ENCODE assay signal across 11 mouse cellular contexts in genomic region chr14:79293119-79293780, GRCm38 (mm10). TPM values are rescaled to one million over a fixed set of nuclear protein-coding genes. Genes with fewer than 3 reads are reported as not detected.
A peak's percentile ranks its signal among the peaks of the same experiment; 100 is the strongest.
DNase-seq lines count a peak whose midpoint lies in the region; ATAC-seq and TF ChIP-seq lines count a peak whose summit lies in the region.
"Had no signal": no experiment of that assay in that cellular context is flagged by ENCODE, and none has a peak within 500 bp of the region (broad histone marks: within the 10 kb centered on the region; RNA-seq: fewer than 3 reads in every experiment).

No protein-coding gene starts in this region.

- no peak for TF ChIP-seq RAD21 in CH12.LX (IDR thresholded peaks at IDR 0.05; ENCODE audit: low read depth, low read length)

- 28% methylated on average over 9 of the region's 16 CpGs for WGBS in forebrain, embryonic 12.5 days
- WGBS in forebrain, embryonic 14.5 days: 22% methylated on average over 12 of the region's 16 CpGs
- 37% methylated on average over 11 of the region's 16 CpGs for WGBS in kidney, postnatal 0 days

- ATAC-seq in forebrain, embryonic 12.5 days (ENCODE audit: low FRiP score): no peak
- no peak for ATAC-seq in forebrain, embryonic 14.5 days
- 0 out of 2 replicates have a peak, but pooled peaks have one; percentile 29 for ATAC-seq in kidney, postnatal 0 days (replicated peaks; ENCODE audit: low FRiP score, low read depth)

- dilution Hi-C loops in CH12.LX (cut with MboI; ENCODE audit: extremely low pct_ligation_motif_present, extremely low pct_unique_long_range_greater_than_20kb, low sequenced_read_pairs): no loop called here

- TF ChIP-seq EP300 in CH12.LX (IDR thresholded peaks at IDR 0.05; ENCODE audit: low read length): peak; percentile 45; the same call in 1 of the 2 replicates

- TF ChIP-seq POLR2A in CH12.LX (IDR thresholded peaks at IDR 0.05; ENCODE audit: low read depth, low read length): no peak

- H3K9me3 ChIP-seq in forebrain, embryonic 12.5 days: no peaks in the 10 kb centered on the region
- no peaks in the 10 kb centered on the region for H3K9me3 ChIP-seq in forebrain, embryonic 14.5 days (replicated peaks; ENCODE audit: control insufficient read depth, low read length)
- H3K9me3 ChIP-seq in CH12.LX (replicated peaks; ENCODE audit: low read length): no peaks in the 10 kb centered on the region
- H3K9me3 ChIP-seq in kidney, postnatal 0 days (replicated peaks; ENCODE audit: low read length): no peaks in the 10 kb centered on the region
- no peaks in the 10 kb centered on the region for H3K9me3 ChIP-seq in megakaryocyte, embryonic 14.5 days
- H3K9me3 ChIP-seq: G1E had no signal

- H3K9ac ChIP-seq in forebrain, embryonic 12.5 days: 0 out of 2 replicates have a peak overlapping the region, but pooled peaks have one; percentile 4
- H3K9ac ChIP-seq in forebrain, embryonic 14.5 days (ENCODE audit: low read length): no peak overlapping the region
- no peak overlapping the region; the same call in 1 of the 2 replicates for H3K9ac ChIP-seq in CH12.LX (ENCODE audit: insufficient read depth, low read depth)
- no peak overlapping the region for H3K9ac ChIP-seq in kidney, postnatal 0 days (ENCODE audit: low read depth, low read length)

- H3K4me3 ChIP-seq in forebrain, embryonic 12.5 days (replicated peaks): no peak overlapping the region
- H3K4me3 ChIP-seq in forebrain, embryonic 14.5 days (ENCODE audit: low read depth, low read length): no peak overlapping the region
- peak overlapping the region in 1 of 3 experiments; percentile 27 for H3K4me3 ChIP-seq in CH12.LX (replicated peaks in 1 of 3; ENCODE audit: low read depth in 2 of 3, low read length in 2 of 3, poor library complexity in 1 of 3)
- no peak overlapping the region for H3K4me3 ChIP-seq in kidney, postnatal 0 days (replicated peaks; ENCODE audit: low read depth, low read length)
- H3K4me3 ChIP-seq in megakaryocyte, embryonic 14.5 days (replicated peaks): peak overlapping the region; percentile 83

- peak overlapping the region; percentile 25 for H3K4me2 ChIP-seq in forebrain, embryonic 12.5 days
- no peak overlapping the region for H3K4me2 ChIP-seq in forebrain, embryonic 14.5 days (ENCODE audit: low read length)
- peak overlapping the region; percentile 69 for H3K4me2 ChIP-seq in CH12.LX (ENCODE audit: insufficient read depth, low read depth, poor library complexity, severe bottlenecking)
- H3K4me2 ChIP-seq in kidney, postnatal 0 days (ENCODE audit: low read length): 0 out of 2 replicates have a peak overlapping the region, but pooled peaks have one; percentile 21

- in situ Hi-C loops in CH12.LX (cut with MboI; ENCODE audit: low pct_ligation_motif_present, low pct_unique_long_range_greater_than_20kb, low sequenced_read_pairs): no loop called here

- H3K4me1 ChIP-seq in forebrain, embryonic 12.5 days: peaks cover 59% of the 10 kb centered on the region
- H3K4me1 ChIP-seq in forebrain, embryonic 14.5 days (ENCODE audit: control insufficient read depth, insufficient read depth, low read length): peaks cover 20% of the 10 kb centered on the region
- peaks cover 13 to 55% of the 10 kb centered on the region in 2 experiments for H3K4me1 ChIP-seq in CH12.LX (ENCODE audit: control insufficient read depth in 1 of 2, insufficient read depth in 2 of 2)
- 0 out of 2 replicates have a peak, but pooled peaks cover 3% of the 10 kb centered on the region for H3K4me1 ChIP-seq in kidney, postnatal 0 days (replicated peaks; ENCODE audit: insufficient read depth, low read length)
- H3K4me1 ChIP-seq in megakaryocyte, embryonic 14.5 days: peaks cover 74% of the 10 kb centered on the region

- peak overlapping the region; percentile 56; the same call in 1 of the 2 replicates for H3K27ac ChIP-seq in forebrain, embryonic 12.5 days
- no peak overlapping the region for H3K27ac ChIP-seq in forebrain, embryonic 14.5 days (ENCODE audit: low read depth, low read length)
- H3K27ac ChIP-seq in CH12.LX (ENCODE audit: insufficient read depth, low read depth): no peak overlapping the region
- H3K27ac ChIP-seq in kidney, postnatal 0 days: 0 out of 2 replicates have a peak overlapping the region, but pooled peaks have one; percentile 22

- no peak for TF ChIP-seq CTCF in CH12.LX (conservative IDR thresholded peaks at IDR 0.05 in 1 of 2, IDR thresholded peaks at IDR 0.05 in 1 of 2; ENCODE audit: low read depth in 2 of 2, low read length in 2 of 2)
- no peak for TF ChIP-seq CTCF in kidney, postnatal 0 days (IDR thresholded peaks at IDR 0.05; ENCODE audit: low read depth)

- 0 out of 2 replicates have a peak, but pooled peaks cover 3% of the 10 kb centered on the region for H3K36me3 ChIP-seq in forebrain, embryonic 12.5 days (replicated peaks)
- H3K36me3 ChIP-seq in forebrain, embryonic 14.5 days (ENCODE audit: control insufficient read depth, insufficient read depth, low read length): 0 out of 2 replicates have a peak, but pooled peaks cover 6% of the 10 kb centered on the region
- no peaks in the 10 kb centered on the region for H3K36me3 ChIP-seq in CH12.LX (replicated peaks in 1 of 2; ENCODE audit: control insufficient read depth in 1 of 2, insufficient read depth in 1 of 2, low read length in 1 of 2)
- 0 out of 2 replicates have a peak, but pooled peaks cover 3% of the 10 kb centered on the region for H3K36me3 ChIP-seq in kidney, postnatal 0 days (ENCODE audit: insufficient read depth, low read length)
- peaks cover 17% of the 10 kb centered on the region for H3K36me3 ChIP-seq in megakaryocyte, embryonic 14.5 days (replicated peaks; ENCODE audit: low read length)
- H3K36me3 ChIP-seq: G1E had no signal

- DNase-seq in forebrain, embryonic 14.5 days (ENCODE audit: low spot score): no peak
- peak; percentile 58 for DNase-seq in CH12.LX (ENCODE audit: extremely low read depth)
- peak; percentile 68 for DNase-seq in heart, adult 8-10 months (ENCODE audit: low spot score)
- no peak for DNase-seq in kidney, postnatal 0 days (ENCODE audit: low spot score)
- no peak for DNase-seq in right cerebral cortex, postnatal 14 days
- DNase-seq in frontal cortex, postnatal 10 days (ENCODE audit: low spot score in 2 of 2): no peak

- H3K79me2 ChIP-seq in CH12.LX (replicated peaks; ENCODE audit: control insufficient read depth, extremely low read depth, insufficient read depth, poor library complexity, severe bottlenecking): no peaks in the 10 kb centered on the region

- H3K27me3 ChIP-seq in forebrain, embryonic 12.5 days: no peaks in the 10 kb centered on the region
- H3K27me3 ChIP-seq in forebrain, embryonic 14.5 days (replicated peaks; ENCODE audit: control insufficient read depth, insufficient read depth, low read length): no peaks in the 10 kb centered on the region
- peaks cover 2% of the 10 kb centered on the region for H3K27me3 ChIP-seq in CH12.LX (replicated peaks)
- no peaks in the 10 kb centered on the region for H3K27me3 ChIP-seq in kidney, postnatal 0 days (ENCODE audit: insufficient read depth, low read length)
- no peaks in the 10 kb centered on the region for H3K27me3 ChIP-seq in megakaryocyte, embryonic 14.5 days (replicated peaks)

TF ChIP-seq in CH12.LX, 34 proteins besides CTCF, POLR2A, EP300 and RAD21 (continues in another document):
- no peak; the same call in 1 of the 2 replicates for TF ChIP-seq IRF4 (IDR thresholded peaks at IDR 0.05; ENCODE audit: low read depth, low read length)
- no peak for TF ChIP-seq UBTF (IDR thresholded peaks at IDR 0.05; ENCODE audit: low read depth, low read length)
- no peak for TF ChIP-seq E2F4 (IDR thresholded peaks at IDR 0.05; ENCODE audit: insufficient replicate concordance, low read depth, low read length)
- no peak for TF ChIP-seq BHLHE40 (IDR thresholded peaks at IDR 0.05; ENCODE audit: low read depth, low read length)
- peak; percentile 70 for TF ChIP-seq ELF1 (IDR thresholded peaks at IDR 0.05; ENCODE audit: low read depth, low read length)
- no peak for TF ChIP-seq ZMIZ1 (IDR thresholded peaks at IDR 0.05; ENCODE audit: low read depth, low read length)
- no peak for TF ChIP-seq ETS1 (conservative IDR thresholded peaks at IDR 0.05; ENCODE audit: low read depth, low read length)
- peak; percentile 15; the same call in 1 of the 2 replicates for TF ChIP-seq MEF2A (IDR thresholded peaks at IDR 0.05; ENCODE audit: borderline replicate concordance, low read depth, low read length)
- TF ChIP-seq TCF12 (IDR thresholded peaks at IDR 0.05; ENCODE audit: low read depth, low read length): peak; percentile 50; the same call in 1 of the 2 replicates
- no peak for TF ChIP-seq TBP (conservative IDR thresholded peaks at IDR 0.05; ENCODE audit: low read depth, low read length)
- TF ChIP-seq HCFC1 (IDR thresholded peaks at IDR 0.05; ENCODE audit: low read depth, low read length): no peak
- 0 out of 2 replicates have a peak, but pooled peaks have one; percentile 29 for TF ChIP-seq SIN3A (IDR thresholded peaks at IDR 0.05; ENCODE audit: low read length)
- TF ChIP-seq MYC (IDR thresholded peaks at IDR 0.05; ENCODE audit: low read depth, low read length): no peak
- TF ChIP-seq ZNF384 (IDR thresholded peaks at IDR 0.05; ENCODE audit: low read depth, low read length): no peak
- no peak for TF ChIP-seq POLR2AphosphoS2 (IDR thresholded peaks at IDR 0.05; ENCODE audit: low read depth, low read length)
- no peak for TF ChIP-seq GABPA (IDR thresholded peaks at IDR 0.05; ENCODE audit: insufficient replicate concordance, low read depth, low read length)
- TF ChIP-seq MAZ (IDR thresholded peaks at IDR 0.05; ENCODE audit: low read depth, low read length): peak; percentile 66

RNA-seq across cellular contexts. Expression of gene Rgcc, which starts 8.2 kb away (rescaled TPM):
- polyA plus RNA-seq in forebrain, embryonic 12.5 days (2016; fragmentation: Nextera tagmentation; extraction: Ambion mirVana): 70.2 and 86.8 TPM in 2 replicates
- 68.7 and 81.5 TPM in 2 replicates for polyA plus RNA-seq in forebrain, embryonic 14.5 days (2014; fragmentation: Nextera tagmentation; extraction: Ambion mirVana)
- total RNA-seq in CH12.LX (2012; rRNA removed): 1.6 and 2.2 TPM in 2 replicates
- total RNA-seq in CH12.LX (2014; rRNA removed): 3.3 and 5.2 TPM in 2 replicates
- polyA plus RNA-seq in CH12.LX (2012; ENCODE audit: insufficient read length, low read depth): 1.2 and 2.3 TPM in 2 replicates
- total RNA-seq in heart, adult 8-10 months (2022): 10 to 100 TPM; 34.3 to 72.1 (median 56.2) TPM
- polyA plus RNA-seq in kidney, postnatal 0 days (2015; fragmentation: Nextera tagmentation; extraction: Ambion mirVana): 60.1 and 70.7 TPM in 2 replicates
- polyA plus RNA-seq in megakaryocyte, embryonic 14.5 days (2012; ENCODE audit: insufficient read depth, low replicate concordance): 19.5 and 68.5 TPM in 2 replicates
- total RNA-seq: G1E had no signal
- polyA plus RNA-seq: G1E had no signal

RNA-seq across cellular contexts. Expression of gene Zfp957, which starts 46.1 kb away (rescaled TPM):
- not detected in 2 replicates for polyA plus RNA-seq in forebrain, embryonic 12.5 days (2016; fragmentation: Nextera tagmentation; extraction: Ambion mirVana)
- not detected in 2 replicates for polyA plus RNA-seq in forebrain, embryonic 14.5 days (2014; fragmentation: Nextera tagmentation; extraction: Ambion mirVana)
- not detected in 2 replicates for total RNA-seq in CH12.LX (2012; rRNA removed)
- total RNA-seq in CH12.LX (2014; rRNA removed): not detected in 2 replicates
- not detected in 2 replicates for polyA plus RNA-seq in CH12.LX (2012; ENCODE audit: insufficient read length, low read depth)
- total RNA-seq in heart, adult 8-10 months (2022): not detected
- not detected in 2 replicates for polyA plus RNA-seq in kidney, postnatal 0 days (2015; fragmentation: Nextera tagmentation; extraction: Ambion mirVana)
- not detected in 2 replicates for polyA plus RNA-seq in megakaryocyte, embryonic 14.5 days (2012; ENCODE audit: insufficient read depth, low replicate concordance)
- total RNA-seq: G1E; heart, postnatal 10 days had no signal
- polyA plus RNA-seq: G1E; stomach, embryonic 14.5 days had no signal

Comparison
In these comparisons a context has a peak if more than half of its experiments do, and no peak if none do; other contexts are left out.
1. H3K27ac ChIP-seq: peak in forebrain, embryonic 12.5 days (single experiment) and kidney, postnatal 0 days (single experiment); none in forebrain, embryonic 14.5 days (single experiment) and CH12.LX (single experiment).
2. DNase-seq: peak in CH12.LX (single experiment) and heart, adult 8-10 months (single experiment); none in forebrain, embryonic 14.5 days (single experiment), kidney, postnatal 0 days (single experiment), right cerebral cortex, postnatal 14 days (single experiment) and frontal cortex, postnatal 10 days (0 of 2).